Mouse (Mus musculus) spleen, adult 10 weeks (tissue): ENCODE results near the gene Uggt1. TPM values are rescaled to one million over a fixed set of nuclear protein-coding genes. Genes with fewer than 3 reads are reported as not detected.

Source experiments
- polyA plus RNA-seq: library from polyadenylated mRNA; stranded (reverse); fragments of 350-450 nt; fragmentation: Illumina TruSeq; extraction: RNeasy Lipid Tissue Mini Kit (QIAGEN cat#74804); gene quantifications from one replicate; pipeline ENCODE4 v1.2.3, GENCODE M21; 2015; ENCODE audit warnings: low replicate concordance; ENCODE audit not compliant: insufficient read depth

The Uggt1 gene
- 62.9 TPM for polyA plus RNA-seq

GRCm38 (mm10) chr1:36244058-36244827, at the start of gene Uggt1:
TSS of gene Uggt1 (minus strand) at chr1:36244720.

GRCm38 (mm10) chr1:36274455-36274854, 29.9 kb upstream of the Uggt1 start, which contains the start of gene Neurl3:
TSS of gene Neurl3 (minus strand) at chr1:36274679.

Other genes with a start within 250 kb of the Uggt1 start
- 38.8 TPM for gene Hs6st1, start 176.3 kb downstream of the Uggt1 start, polyA plus RNA-seq
- 166 TPM for gene Neurl3, start 30.0 kb upstream of the Uggt1 start, polyA plus RNA-seq
- gene Arid5a, start 63.0 kb upstream of the Uggt1 start, polyA plus RNA-seq, result 18.2 TPM
- gene Kansl3, start 124.5 kb upstream of the Uggt1 start, polyA plus RNA-seq, result 39.1 TPM
- gene Fer1l5, start 127.6 kb upstream of the Uggt1 start, polyA plus RNA-seq, result not detected
- 30.2 TPM for gene Lman2l, start 200.6 kb upstream of the Uggt1 start, polyA plus RNA-seq
- gene Cnnm4, start 226.9 kb upstream of the Uggt1 start, polyA plus RNA-seq, result 5.4 TPM